Mouse (Mus musculus) stomach, embryonic 16.5 days (tissue): ENCODE measurements around the gene Zfc3h1. TPM values are rescaled to one million over a fixed set of nuclear protein-coding genes. Genes with fewer than 3 reads are reported as not detected.

Source experiments
- ATAC-seq: fragments of 200-750 bp; cut with Nextera tagmentation; 2 replicates; pipeline ENCODE4 v1.8.0; 2017; ENCODE audit warnings: moderate number of reproducible peaks, moderate TSS enrichment; ENCODE audit not compliant: insufficient read depth, low FRiP score
- H3K27ac ChIP-seq: fragments of 300-500 bp; sonication (generic); 2 replicates; pipeline ENCODE4 v1.5.1; 2014; ENCODE audit warnings: low read length
- H3K27me3 ChIP-seq: fragments of 300-500 bp; sonication (generic); 2 replicates; pipeline ENCODE4 v1.6.1; 2014; ENCODE audit warnings: low read length, control low read depth, mixed read lengths; ENCODE audit not compliant: control insufficient read depth, insufficient read depth
- H3K36me3 ChIP-seq: fragments of 300-500 bp; sonication (generic); 2 replicates; pipeline ENCODE4 v1.6.1; 2014; ENCODE audit warnings: low read length; ENCODE audit not compliant: control insufficient read depth, insufficient read depth
- H3K4me1 ChIP-seq: fragments of 300-500 bp; sonication (generic); 2 replicates; pipeline ENCODE4 v1.6.1; 2014; ENCODE audit warnings: low read length, control low read depth, mixed read lengths; ENCODE audit not compliant: control insufficient read depth, insufficient read depth
- H3K4me2 ChIP-seq: fragments of 300-500 bp; sonication (generic); 2 replicates; pipeline ENCODE4 v1.6.1; 2014; ENCODE audit warnings: low read depth, low read length, mixed read lengths
- H3K4me3 ChIP-seq: fragments of 300-500 bp; sonication (generic); replicated peaks from 2 replicates; pipeline ENCODE4 v1.5.1; 2014; ENCODE audit warnings: mild to moderate bottlenecking, low read length
- H3K9ac ChIP-seq: fragments of 300-500 bp; sonication (generic); 2 replicates; pipeline ENCODE4 v1.6.1; 2014; ENCODE audit warnings: low read length
- H3K9me3 ChIP-seq: fragments of 300-500 bp; sonication (generic); replicated peaks from 2 replicates; pipeline ENCODE4 v1.6.1; 2016; ENCODE audit warnings: low read length, control low read depth; ENCODE audit not compliant: control insufficient read depth
- WGBS: fragments of 180-500 bp; shearing (Covaris S2); extraction: QIAGEN DNeasy Blood & Tissue Kit; methylation state at CpG from one replicate; pipeline ENCODE4 v1.1.7; 2014; 5-methylcytosine and 5-hydroxymethylcytosine counted together
- polyA plus RNA-seq: library from polyadenylated mRNA; unstranded; fragments of >200 nt; fragmentation: Nextera tagmentation; extraction: Ambion mirVana; gene quantifications from 2 replicates; pipeline ENCODE4 v1.2.1, GENCODE M21; 2015

The Zfc3h1 gene
- polyA plus RNA-seq, 1 experiment from 2014 or later = 20.5 TPM

GRCm38 (mm10) chr10:115413496-115413895, 28.7 kb downstream of the Zfc3h1 start:
- Histone ChIP-seq H3K27me3 (no peaks in the 10 kb centered on the region), H3K4me1 (no peaks in the 10 kb centered on the region), H3K9me3 (no peaks in the 10 kb centered on the region), H3K36me3 (peaks cover 28% of the 10 kb centered on the region), H3K4me2 (no peak overlapping the region), H3K27ac (no peak overlapping the region), H3K4me3 (no peak overlapping the region), H3K9ac (no peak overlapping the region)
- WGBS = 94% methylated on average over 2 of the region's 2 CpGs
- ATAC-seq = no peak

- Histone ChIP-seq H3K9me3 (no peaks in the 10 kb centered on the region), H3K27ac (no peak overlapping the region), H3K9ac (no peak overlapping the region), H3K4me1 (no peaks in the 10 kb centered on the region), H3K27me3 (no peaks in the 10 kb centered on the region), H3K36me3 (peaks cover 28% of the 10 kb centered on the region), H3K4me3 (no peak overlapping the region), H3K4me2 (no peak overlapping the region)
- WGBS = 84% methylated on average over 3 of the region's 3 CpGs
- ATAC-seq = no peak
Measured at GRCm38 (mm10) chr10:115414056-115414455, 29.3 kb downstream of the Zfc3h1 start.

DNA sequence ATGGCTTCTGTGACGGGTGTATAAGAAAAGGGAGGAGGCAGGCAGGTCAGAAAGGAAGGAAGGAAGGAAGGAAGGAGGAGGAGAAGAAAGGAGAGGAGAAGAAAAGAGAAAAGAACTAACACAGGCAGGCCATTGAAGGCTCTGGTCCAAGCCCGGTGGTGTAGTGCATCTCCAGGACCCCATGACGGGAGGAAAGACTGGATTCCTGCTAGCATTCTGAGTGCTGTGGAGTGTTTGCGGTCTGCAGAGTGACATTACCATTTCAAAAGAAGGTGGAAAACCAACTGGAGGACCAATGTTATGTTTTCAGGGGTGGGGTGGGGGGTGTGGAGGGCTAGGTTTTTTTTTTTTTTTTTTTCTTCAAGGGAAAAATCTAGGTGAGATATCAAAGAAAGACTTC, 37.2 kb downstream of the Zfc3h1 start:
- no peak overlapping the region for H3K4me2 ChIP-seq
- no peaks in the 10 kb centered on the region for H3K4me1 ChIP-seq
- no peaks in the 10 kb centered on the region for H3K27me3 ChIP-seq
- H3K27ac ChIP-seq = no peak overlapping the region
- no peak overlapping the region for H3K9ac ChIP-seq
- H3K4me3 ChIP-seq = no peak overlapping the region
- ATAC-seq = no peak
- peaks cover 17% of the 10 kb centered on the region for H3K36me3 ChIP-seq
- H3K9me3 ChIP-seq = no peaks in the 10 kb centered on the region
- 83% methylated on average over 4 of the region's 4 CpGs for WGBS

DNA sequence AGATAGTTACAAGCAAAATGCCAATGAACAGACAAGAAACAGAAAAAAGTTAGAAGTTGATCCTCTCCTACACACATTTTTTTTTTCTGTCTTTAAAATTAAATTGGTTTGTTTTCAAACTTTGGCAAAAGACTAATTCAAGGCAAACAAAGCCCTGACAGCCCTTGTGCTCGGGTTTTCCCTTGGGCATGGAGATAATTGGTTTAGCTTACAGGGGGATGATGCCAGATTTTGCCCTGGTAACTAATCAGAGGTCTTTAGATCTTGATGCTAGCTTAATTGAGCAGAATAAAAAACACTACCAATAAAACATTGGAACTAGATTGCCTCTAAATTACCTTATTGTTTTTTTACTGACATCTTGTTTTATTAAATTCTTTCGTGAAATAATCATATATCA, 40.6 kb downstream of the Zfc3h1 start:
- Histone ChIP-seq H3K27me3 (no peaks in the 10 kb centered on the region), H3K4me2 (no peak overlapping the region), H3K27ac (no peak overlapping the region), H3K36me3 (peaks cover 36% of the 10 kb centered on the region), H3K9ac (no peak overlapping the region), H3K9me3 (no peaks in the 10 kb centered on the region), H3K4me3 (no peak overlapping the region), H3K4me1 (no peaks in the 10 kb centered on the region)
- no peak for ATAC-seq
- 69% methylated on average over 2 of the region's 2 CpGs for WGBS

- H3K27me3 ChIP-seq = no peaks in the 10 kb centered on the region
- no peak for ATAC-seq
- no peak overlapping the region for H3K4me2 ChIP-seq
- H3K9ac ChIP-seq = no peak overlapping the region
- peaks cover 6% of the 10 kb centered on the region; the same call in 1 of the 2 replicates for H3K36me3 ChIP-seq
- H3K9me3 ChIP-seq = no peaks in the 10 kb centered on the region
- WGBS = 74% methylated on average over 4 of the region's 4 CpGs
- no peak overlapping the region for H3K4me3 ChIP-seq
- no peak overlapping the region for H3K27ac ChIP-seq
- H3K4me1 ChIP-seq = no peaks in the 10 kb centered on the region
Measured at GRCm38 (mm10) chr10:115437286-115437685, 52.5 kb downstream of the Zfc3h1 start.

DNA sequence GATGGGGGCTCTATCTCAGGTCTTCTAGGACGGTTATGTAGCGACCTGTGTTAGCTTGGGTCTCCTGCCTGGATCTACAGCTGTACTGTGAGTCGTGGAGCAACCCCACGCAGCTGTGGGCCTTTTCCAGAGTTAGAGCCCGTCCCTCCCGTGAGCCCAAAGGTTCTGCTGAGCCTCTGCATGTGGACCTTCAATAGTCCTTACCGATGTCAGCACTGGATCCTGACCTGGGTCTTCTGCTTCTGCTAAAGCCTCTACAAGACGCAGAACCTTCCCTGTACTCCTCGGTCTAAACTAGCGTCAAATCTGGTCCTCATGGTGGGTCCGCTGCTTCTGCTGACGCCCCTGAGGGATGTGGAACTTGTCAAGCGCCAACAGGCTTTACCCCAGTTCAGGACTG, 63.9 kb downstream of the Zfc3h1 start:
- Histone ChIP-seq H3K4me2 (no peak overlapping the region), H3K4me1 (no peaks in the 10 kb centered on the region), H3K27ac (no peak overlapping the region), H3K4me3 (no peak overlapping the region), H3K36me3 (no peaks in the 10 kb centered on the region), H3K27me3 (no peaks in the 10 kb centered on the region), H3K9me3 (no peaks in the 10 kb centered on the region), H3K9ac (no peak overlapping the region)
- no peak for ATAC-seq
- WGBS = 84% methylated on average over 13 of the region's 13 CpGs

DNA sequence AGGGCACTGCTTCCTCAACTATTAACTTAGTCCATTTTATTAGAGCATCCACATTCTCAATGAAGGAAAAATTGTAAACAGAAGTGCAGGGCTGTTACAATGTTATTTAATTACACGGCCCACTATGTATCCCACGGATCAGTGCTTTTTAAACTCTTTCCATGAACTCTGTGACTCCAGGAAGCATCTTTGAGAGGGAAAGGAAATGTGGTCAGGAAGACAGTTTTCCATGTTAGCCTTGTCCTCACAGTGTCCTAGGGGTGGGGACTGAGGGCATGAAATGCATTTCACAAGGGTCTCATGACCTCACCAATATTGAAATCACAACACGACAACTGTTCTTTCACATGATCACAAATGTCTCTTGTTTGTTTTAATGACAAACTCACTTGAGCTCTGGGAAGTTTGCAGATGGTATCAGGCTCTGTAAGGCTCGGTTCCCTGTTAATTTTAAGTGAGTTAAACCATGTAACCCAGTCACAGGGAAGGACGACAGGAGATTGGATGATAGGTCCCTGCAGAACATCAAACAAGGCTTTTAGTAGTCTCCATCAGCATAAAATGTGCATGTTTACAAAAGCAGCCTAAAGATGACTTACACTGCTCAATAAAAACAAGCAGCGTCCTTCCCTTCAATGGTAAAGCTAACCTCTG, 72.7 kb downstream of the Zfc3h1 start:
- Histone ChIP-seq H3K36me3 (no peaks in the 10 kb centered on the region), H3K9me3 (no peaks in the 10 kb centered on the region), H3K27me3 (no peaks in the 10 kb centered on the region), H3K4me2 (no peak overlapping the region), H3K9ac (no peak overlapping the region), H3K27ac (no peak overlapping the region), H3K4me1 (no peaks in the 10 kb centered on the region), H3K4me3 (no peak overlapping the region)
- 36% methylated on average over 6 of the region's 6 CpGs for WGBS
- ATAC-seq = no peak

GRCm38 (mm10) chr10:115462646-115463045, 77.9 kb downstream of the Zfc3h1 start:
- WGBS = 44% methylated on average over 5 of the region's 5 CpGs

DNA sequence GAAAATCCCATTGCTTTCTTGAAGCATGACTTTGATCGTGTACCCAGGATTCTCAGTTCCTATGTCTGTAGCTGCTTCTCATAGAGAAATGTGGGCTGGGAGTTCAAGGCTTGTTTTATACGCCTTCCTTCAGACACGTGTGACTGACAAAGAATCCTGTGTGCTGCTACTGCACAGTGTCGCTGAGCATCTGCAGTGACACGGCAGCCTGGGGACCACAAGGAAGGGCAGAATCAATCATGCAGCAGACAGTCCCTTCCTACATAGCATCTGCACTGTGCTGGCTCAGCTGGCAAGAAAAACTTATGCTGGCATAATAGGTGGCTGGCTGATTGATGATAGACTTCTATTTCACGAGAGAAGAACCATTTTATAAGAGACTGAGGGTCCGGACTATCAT, 80.3 kb downstream of the Zfc3h1 start:
- Histone ChIP-seq H3K4me3 (no peak overlapping the region), H3K9me3 (no peaks in the 10 kb centered on the region), H3K36me3 (no peaks in the 10 kb centered on the region), H3K27ac (no peak overlapping the region), H3K27me3 (no peaks in the 10 kb centered on the region), H3K4me1 (no peaks in the 10 kb centered on the region), H3K4me2 (no peak overlapping the region), H3K9ac (no peak overlapping the region)
- 73% methylated on average over 7 of the region's 7 CpGs for WGBS
- no peak for ATAC-seq

More at GRCm38 (mm10) chr10:115462646-115463045, 77.9 kb downstream of the Zfc3h1 start:
- no peak for ATAC-seq
- Histone ChIP-seq H3K4me1 (no peaks in the 10 kb centered on the region), H3K4me2 (no peak overlapping the region), H3K27me3 (no peaks in the 10 kb centered on the region), H3K36me3 (no peaks in the 10 kb centered on the region), H3K9ac (no peak overlapping the region), H3K9me3 (no peaks in the 10 kb centered on the region), H3K4me3 (no peak overlapping the region), H3K27ac (no peak overlapping the region)
